Mouse (Mus musculus): Measurements from ENCODE around the gene Cep112. TPM values are rescaled to one million over a fixed set of nuclear protein-coding genes. Genes with fewer than 3 reads are reported as not detected.

Gene Cep112
- polyA plus RNA-seq, 1 experiment: 0.34 TPM

DNA sequence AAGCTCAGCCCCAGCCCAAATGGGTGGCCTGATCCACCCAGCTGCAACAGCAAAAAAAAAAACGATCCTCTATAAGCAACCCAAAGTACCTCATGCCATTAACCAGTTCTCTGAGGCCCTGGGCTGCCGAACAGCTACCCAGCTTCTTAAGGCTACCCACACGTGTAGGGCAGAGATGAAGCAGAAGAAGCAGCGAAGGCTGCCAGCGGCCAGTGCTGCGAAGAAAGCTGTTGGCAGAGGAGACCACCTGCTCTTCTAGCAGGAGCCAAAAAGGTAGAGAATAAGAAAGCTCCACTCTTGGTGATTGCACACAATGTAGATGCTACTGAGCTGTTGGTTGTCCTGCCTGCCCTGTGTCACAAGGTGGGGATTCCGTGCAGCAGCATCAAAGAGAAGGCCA is 1.8 kb upstream of the Cep112 start:
- WGBS: 90% methylated on average over 7 of the region's 7 CpGs
- Histone ChIP-seq H3K4me3 (ENCODE audit: insufficient read depth, low read depth, low read length) (no peak overlapping the region), H3K4me1 (ENCODE audit: control insufficient read depth, insufficient read depth, low read length) (no peaks in the 10 kb centered on the region; the same call in 1 of the 2 replicates), H3K36me3 (ENCODE audit: control insufficient read depth, insufficient read depth, low read length) (no peaks in the 10 kb centered on the region), H3K27me3 (replicated peaks; ENCODE audit: control insufficient read depth, insufficient read depth, low read length) (no peaks in the 10 kb centered on the region), H3K27ac (ENCODE audit: insufficient read depth, low read depth, low read length) (no peak overlapping the region)
- DNase-seq: no peak
- TF ChIP-seq POLR2A (IDR thresholded peaks at IDR 0.05; ENCODE audit: low read depth, low read length): no peak

DNA sequence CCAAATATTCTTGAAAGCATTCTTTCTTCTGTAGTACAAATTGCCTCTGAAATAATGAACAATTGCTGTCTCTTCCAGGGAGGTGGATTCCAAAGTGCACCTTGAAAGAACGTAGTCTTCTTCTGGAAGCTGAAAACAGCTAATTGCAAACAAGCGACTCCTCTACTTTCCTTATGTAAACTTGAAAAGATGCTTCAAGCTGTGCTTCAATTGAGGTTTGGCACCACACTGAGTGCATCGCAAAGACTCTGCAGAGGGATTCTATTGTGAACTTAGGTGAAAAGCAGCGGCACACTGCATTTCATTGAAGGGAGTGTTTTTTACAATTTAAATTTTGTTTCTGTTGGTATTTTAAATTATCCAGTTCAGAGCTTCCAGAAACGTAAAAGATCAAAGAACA is 881 bp upstream of the Cep112 start:
- Histone ChIP-seq H3K4me1 (ENCODE audit: control insufficient read depth, insufficient read depth, low read length) (no peaks in the 10 kb centered on the region; the same call in 1 of the 2 replicates), H3K27me3 (replicated peaks; ENCODE audit: control insufficient read depth, insufficient read depth, low read length) (no peaks in the 10 kb centered on the region), H3K4me3 (ENCODE audit: insufficient read depth, low read depth, low read length) (no peak overlapping the region), H3K27ac (ENCODE audit: insufficient read depth, low read depth, low read length) (no peak overlapping the region), H3K36me3 (ENCODE audit: control insufficient read depth, insufficient read depth, low read length) (no peaks in the 10 kb centered on the region)
- no peak for DNase-seq
- WGBS: 23% methylated on average over 5 of the region's 5 CpGs
- no peak for TF ChIP-seq CTCF (conservative IDR thresholded peaks at IDR 0.05; ENCODE audit: insufficient read depth, insufficient read length, low read depth, low read length)
- TF ChIP-seq POLR2A (IDR thresholded peaks at IDR 0.05; ENCODE audit: low read depth, low read length): no peak

DNA sequence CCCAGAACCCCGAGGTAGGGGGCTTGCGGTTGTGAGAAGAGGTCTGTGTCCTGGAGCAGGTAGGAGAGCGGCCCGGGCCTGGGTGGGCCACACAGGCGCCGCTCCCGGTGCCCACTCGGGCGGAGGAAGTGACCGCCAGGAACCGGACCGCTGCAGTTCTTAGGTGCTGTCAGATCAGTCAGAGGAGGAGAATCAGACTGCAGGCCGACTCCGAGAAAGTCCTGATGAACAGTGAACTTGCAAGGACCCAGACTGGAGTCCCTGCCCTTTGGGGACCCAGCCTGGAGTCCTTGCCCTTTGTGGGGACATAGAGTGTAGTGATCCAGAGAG is 565 bp downstream of the Cep112 start:
- no peaks in the 10 kb centered on the region for H3K36me3 ChIP-seq (ENCODE audit: control insufficient read depth, insufficient read depth, low read length)
- TF ChIP-seq POLR2A (IDR thresholded peaks at IDR 0.05; ENCODE audit: low read depth, low read length) (no peak), CTCF (conservative IDR thresholded peaks at IDR 0.05; ENCODE audit: insufficient read depth, insufficient read length, low read depth, low read length) (no peak)
- peak overlapping the region; percentile 56 for H3K4me3 ChIP-seq (ENCODE audit: insufficient read depth, low read depth, low read length)
- no peak overlapping the region for H3K27ac ChIP-seq (ENCODE audit: insufficient read depth, low read depth, low read length)
- peak; percentile 14 for DNase-seq
- WGBS: 2% methylated on average over 14 of the region's 14 CpGs
- no peaks in the 10 kb centered on the region; the same call in 1 of the 2 replicates for H3K4me1 ChIP-seq (ENCODE audit: control insufficient read depth, insufficient read depth, low read length)
- no peaks in the 10 kb centered on the region for H3K27me3 ChIP-seq (replicated peaks; ENCODE audit: control insufficient read depth, insufficient read depth, low read length)

DNA sequence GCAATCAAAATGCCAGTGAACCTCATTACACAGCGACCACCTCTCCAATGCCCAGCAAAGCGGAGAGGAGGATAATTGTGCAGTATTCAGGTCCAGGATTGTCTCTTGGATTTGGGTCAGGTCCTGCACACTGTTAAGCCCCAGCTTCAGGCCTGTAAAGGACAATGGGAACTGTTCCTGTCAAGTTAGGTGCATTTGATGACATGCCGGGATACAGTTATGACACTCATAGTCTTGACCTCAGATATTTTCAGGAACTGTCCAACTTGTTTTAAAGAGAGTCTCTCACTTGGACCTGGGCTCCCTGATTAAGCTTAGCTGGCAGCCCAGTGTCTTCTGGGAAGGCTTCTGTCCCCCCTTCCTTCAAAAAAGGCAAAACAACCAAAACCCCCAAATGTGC is 1.1 kb downstream of the Cep112 start:
- H3K4me3 ChIP-seq (ENCODE audit: insufficient read depth, low read depth, low read length): no peak overlapping the region
- no peak for DNase-seq
- no peaks in the 10 kb centered on the region for H3K36me3 ChIP-seq (ENCODE audit: control insufficient read depth, insufficient read depth, low read length)
- no peaks in the 10 kb centered on the region; the same call in 1 of the 2 replicates for H3K4me1 ChIP-seq (ENCODE audit: control insufficient read depth, insufficient read depth, low read length)
- no peaks in the 10 kb centered on the region for H3K27me3 ChIP-seq (replicated peaks; ENCODE audit: control insufficient read depth, insufficient read depth, low read length)
- TF ChIP-seq CTCF (conservative IDR thresholded peaks at IDR 0.05; ENCODE audit: insufficient read depth, insufficient read length, low read depth, low read length): no peak
- TF ChIP-seq POLR2A (IDR thresholded peaks at IDR 0.05; ENCODE audit: low read depth, low read length): no peak
- H3K27ac ChIP-seq (ENCODE audit: insufficient read depth, low read depth, low read length): no peak overlapping the region
- 91% methylated on average over 3 of the region's 3 CpGs for WGBS

DNA sequence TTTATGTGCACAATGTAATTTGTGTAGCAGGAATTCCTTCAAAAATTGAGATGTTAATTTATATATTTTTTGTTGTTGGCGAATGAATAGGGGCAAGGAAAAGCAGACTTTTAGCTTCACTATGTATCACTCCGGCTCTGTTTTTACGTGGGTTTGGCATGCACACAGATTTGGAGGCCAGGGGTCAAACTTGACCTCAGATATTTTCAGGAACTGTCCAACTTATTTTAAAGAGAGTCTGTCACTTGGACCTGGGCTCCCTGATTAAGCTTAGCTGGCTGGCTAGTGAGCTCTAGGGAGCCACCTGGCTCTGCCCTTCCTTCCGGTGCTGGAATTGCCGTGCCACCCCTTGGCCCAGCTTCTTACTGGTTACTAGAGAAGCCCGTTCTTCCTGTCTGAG is 2.2 kb downstream of the Cep112 start:
- no peaks in the 10 kb centered on the region for H3K36me3 ChIP-seq (ENCODE audit: control insufficient read depth, insufficient read depth, low read length)
- WGBS: 60% methylated on average over 6 of the region's 6 CpGs
- H3K4me1 ChIP-seq (ENCODE audit: control insufficient read depth, insufficient read depth, low read length): no peaks in the 10 kb centered on the region; the same call in 1 of the 2 replicates
- DNase-seq: no peak
- no peaks in the 10 kb centered on the region for H3K27me3 ChIP-seq (replicated peaks; ENCODE audit: control insufficient read depth, insufficient read depth, low read length)
- TF ChIP-seq POLR2A (IDR thresholded peaks at IDR 0.05; ENCODE audit: low read depth, low read length) (no peak), CTCF (conservative IDR thresholded peaks at IDR 0.05; ENCODE audit: insufficient read depth, insufficient read length, low read depth, low read length) (no peak)
- no peak overlapping the region for H3K4me3 ChIP-seq (ENCODE audit: insufficient read depth, low read depth, low read length)
- H3K27ac ChIP-seq (ENCODE audit: insufficient read depth, low read depth, low read length): no peak overlapping the region

DNA sequence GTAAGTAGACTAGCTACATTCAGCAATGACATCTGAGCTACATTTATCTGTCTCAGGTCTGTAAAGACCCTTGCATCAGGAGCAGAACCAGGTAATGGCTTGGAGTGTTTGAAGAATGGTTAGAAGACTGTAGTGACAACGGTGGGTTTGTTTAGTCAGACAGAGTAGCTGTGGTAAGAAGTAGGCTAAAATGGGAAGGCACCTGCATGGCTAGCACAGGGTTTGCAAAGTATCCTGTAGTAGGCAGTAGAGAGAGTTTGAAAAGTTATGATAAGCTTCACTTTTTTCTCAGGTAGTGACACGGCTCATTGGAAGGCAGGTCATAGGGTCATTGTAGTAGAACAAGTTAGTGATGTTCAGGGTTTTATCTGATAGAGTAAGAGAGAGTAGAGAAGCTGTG is 4.1 kb downstream of the Cep112 start:
- Histone ChIP-seq H3K27me3 (replicated peaks; ENCODE audit: control insufficient read depth, insufficient read depth, low read length) (no peaks in the 10 kb centered on the region), H3K36me3 (ENCODE audit: control insufficient read depth, insufficient read depth, low read length) (no peaks in the 10 kb centered on the region), H3K4me3 (ENCODE audit: insufficient read depth, low read depth, low read length) (no peak overlapping the region), H3K27ac (ENCODE audit: insufficient read depth, low read depth, low read length) (no peak overlapping the region), H3K4me1 (ENCODE audit: control insufficient read depth, insufficient read depth, low read length) (no peaks in the 10 kb centered on the region; the same call in 1 of the 2 replicates)
- DNase-seq: no peak
- WGBS: 72% methylated on average over 2 of the region's 2 CpGs
- no peak for TF ChIP-seq POLR2A (IDR thresholded peaks at IDR 0.05; ENCODE audit: low read depth, low read length)
- no peak for TF ChIP-seq CTCF (conservative IDR thresholded peaks at IDR 0.05; ENCODE audit: insufficient read depth, insufficient read length, low read depth, low read length)

DNA sequence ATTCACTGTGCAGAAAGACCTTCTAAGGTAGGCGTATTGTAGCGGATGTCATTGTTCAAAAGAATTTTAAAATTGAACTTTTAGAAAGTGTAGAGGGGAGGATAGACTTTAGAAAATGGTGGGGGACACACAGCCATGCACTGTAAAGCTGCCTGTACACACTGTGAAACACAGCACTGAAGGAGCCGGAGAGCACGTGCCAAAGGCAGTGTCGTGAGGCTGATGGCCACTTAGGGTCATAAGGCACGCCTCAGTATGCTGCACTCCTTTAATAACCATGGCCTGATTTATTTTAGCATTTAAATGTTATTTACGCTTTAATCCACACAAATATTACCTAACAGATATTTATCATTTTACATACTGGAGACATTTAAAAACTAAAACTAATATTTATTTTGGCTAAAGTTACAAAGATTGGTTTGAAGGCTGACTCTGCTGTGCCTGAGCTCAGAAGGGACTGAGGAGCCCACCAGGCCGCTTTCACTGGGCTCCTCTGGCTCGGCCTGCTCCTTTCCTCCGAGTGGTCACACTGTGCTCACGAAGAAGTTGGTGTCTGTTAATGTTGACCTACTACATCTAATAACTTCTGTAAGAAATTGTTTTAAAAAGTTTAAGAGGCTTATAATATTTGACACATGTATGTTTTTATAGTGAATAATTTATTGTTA is 19.0 kb downstream of the Cep112 start:
- Histone ChIP-seq H3K36me3 (ENCODE audit: control insufficient read depth, insufficient read depth, low read length) (no peaks in the 10 kb centered on the region), H3K27me3 (replicated peaks; ENCODE audit: control insufficient read depth, insufficient read depth, low read length) (no peaks in the 10 kb centered on the region), H3K4me1 (ENCODE audit: control insufficient read depth, insufficient read depth, low read length) (no peaks in the 10 kb centered on the region), H3K4me3 (ENCODE audit: insufficient read depth, low read depth, low read length) (no peak overlapping the region), H3K27ac (ENCODE audit: insufficient read depth, low read depth, low read length) (no peak overlapping the region)
- 75% methylated on average over 11 of the region's 11 CpGs for WGBS
- DNase-seq: no peak
- TF ChIP-seq CTCF (conservative IDR thresholded peaks at IDR 0.05; ENCODE audit: insufficient read depth, insufficient read length, low read depth, low read length) (no peak), POLR2A (IDR thresholded peaks at IDR 0.05; ENCODE audit: low read depth, low read length) (no peak)

All from kidney, adult 2 months (tissue).